Mouse (Mus musculus) midbrain, embryonic 15.5 days (tissue): Measurements from ENCODE around the gene Tmem239. TPM values are rescaled to one million over a fixed set of nuclear protein-coding genes. Genes with fewer than 3 reads are reported as not detected.

Experiments used
- polyA plus RNA-seq: library from polyadenylated mRNA; unstranded; fragments of >200 nt; fragmentation: Nextera tagmentation; extraction: Ambion mirVana; gene quantifications from 2 replicates; pipeline ENCODE4 v1.2.1, GENCODE M21; 2015

The Tmem239 gene
- polyA plus RNA-seq, 1 experiment from 2014 or later = 0.22 TPM

Other genes with a start within 250 kb of the Tmem239 start
- 313 and 342 TPM in 2 replicates for gene Snrpb, start 227.1 kb upstream of the Tmem239 start, polyA plus RNA-seq
- gene Tmc2, start 211.3 kb upstream of the Tmem239 start, polyA plus RNA-seq = not detected in 2 replicates
- 237 and 244 TPM in 2 replicates for gene Nop56, start 132.0 kb upstream of the Tmem239 start, polyA plus RNA-seq
- 184 and 188 TPM in 2 replicates for gene Idh3b, start 121.9 kb upstream of the Tmem239 start, polyA plus RNA-seq
- gene Ebf4, start 111.3 kb upstream of the Tmem239 start, polyA plus RNA-seq = 5.8 and 6.3 TPM in 2 replicates
- 21.2 and 27.5 TPM in 2 replicates for gene Cpxm1, start 8.9 kb upstream of the Tmem239 start, polyA plus RNA-seq
- 0.28 and 0.29 TPM in 2 replicates for gene Gm28372, start 1.2 kb upstream of the Tmem239 start, polyA plus RNA-seq
- 0.69 TPM in 1 of 2 replicates, not detected in the other for gene 1700020A23Rik, start 1.2 kb upstream of the Tmem239 start, polyA plus RNA-seq
- gene Vps16, start 17.9 kb downstream of the Tmem239 start, polyA plus RNA-seq = 108 and 111 TPM in 2 replicates
- gene Pced1a, start 18.2 kb downstream of the Tmem239 start, polyA plus RNA-seq = 13.4 and 16.1 TPM in 2 replicates
- 136 and 142 TPM in 2 replicates for gene Ptpra, start 43.8 kb downstream of the Tmem239 start, polyA plus RNA-seq
- gene Mrps26, start 157.3 kb downstream of the Tmem239 start, polyA plus RNA-seq = 97.0 and 105 TPM in 2 replicates
- gene Oxt, start 169.7 kb downstream of the Tmem239 start, polyA plus RNA-seq = 0.38 and 0.86 TPM in 2 replicates
- gene Avp, start 176.1 kb downstream of the Tmem239 start, polyA plus RNA-seq = 54.5 and 81.6 TPM in 2 replicates
- 10.9 and 11.2 TPM in 2 replicates for gene Fastkd5, start 223.5 kb downstream of the Tmem239 start, polyA plus RNA-seq
- 10.0 and 11.6 TPM in 2 replicates for gene Ubox5, start 223.6 kb downstream of the Tmem239 start, polyA plus RNA-seq
- 17.4 and 17.9 TPM in 2 replicates for gene Lzts3, start 236.3 kb downstream of the Tmem239 start, polyA plus RNA-seq